Mouse (Mus musculus): ENCODE data around the gene Fam168a. TPM values are rescaled to one million over a fixed set of nuclear protein-coding genes. Genes with fewer than 3 reads are reported as not detected.

The Fam168a gene
- polyA plus RNA-seq, 2 experiments from 2014 or later: 17.3 to 18.0 TPM

DNA sequence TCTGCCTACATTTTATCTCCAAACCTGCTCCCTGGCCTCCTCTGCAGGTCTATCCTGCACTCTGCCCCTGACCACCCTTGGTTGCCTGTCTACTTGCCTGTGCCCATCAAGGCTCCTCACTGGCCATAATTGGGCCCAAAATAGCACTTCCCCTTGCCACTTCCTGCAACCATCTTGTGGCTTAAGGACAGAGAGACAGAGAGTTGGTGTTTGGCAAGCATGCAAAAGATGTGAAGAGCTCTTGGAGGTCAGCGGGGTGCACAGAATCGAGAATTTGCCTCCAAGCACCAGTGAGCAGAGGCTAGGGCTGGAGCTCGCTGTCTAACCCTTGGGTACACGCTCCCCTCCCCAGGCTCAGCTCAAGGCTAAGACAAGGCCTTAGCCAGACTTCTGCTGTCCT, 162.1 kb downstream of the Fam168a start:
- ATAC-seq: no peak

DNA sequence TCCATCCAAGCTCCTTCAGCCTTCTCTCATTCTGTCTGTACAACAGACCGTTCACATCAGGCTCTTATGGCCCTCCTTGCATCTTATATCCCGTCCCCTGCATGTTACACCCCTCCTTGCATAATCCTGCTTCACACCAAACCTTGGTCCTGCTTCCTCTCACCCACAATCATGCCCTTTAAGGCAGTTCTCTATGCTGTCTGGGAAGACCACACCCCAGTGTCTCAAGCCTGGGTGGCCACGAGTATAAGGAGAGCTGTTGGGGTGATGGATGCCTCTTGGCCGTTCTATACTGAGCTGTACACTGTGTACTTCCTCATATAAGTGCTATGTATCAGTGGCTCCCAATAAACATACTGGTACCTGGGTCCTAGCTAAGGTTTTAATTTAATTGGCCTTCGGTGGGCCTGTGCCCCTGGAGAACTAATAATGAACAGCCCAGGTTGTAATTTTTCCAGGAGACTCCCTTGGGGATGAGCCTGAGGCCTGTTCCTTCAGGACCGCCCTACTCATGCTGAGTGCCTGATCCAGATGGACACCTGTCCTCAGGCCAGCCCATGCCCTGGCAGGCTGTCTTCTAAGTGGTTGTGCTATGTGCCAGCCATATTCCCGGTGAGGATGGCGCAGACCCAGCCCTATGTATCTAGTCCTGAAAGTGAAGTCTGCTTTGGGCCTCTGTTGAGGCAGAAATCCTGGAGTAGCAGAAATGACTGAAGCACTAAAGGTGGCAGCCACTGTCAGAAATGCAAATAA, 163.6 kb downstream of the Fam168a start:
- ATAC-seq: no peak

DNA sequence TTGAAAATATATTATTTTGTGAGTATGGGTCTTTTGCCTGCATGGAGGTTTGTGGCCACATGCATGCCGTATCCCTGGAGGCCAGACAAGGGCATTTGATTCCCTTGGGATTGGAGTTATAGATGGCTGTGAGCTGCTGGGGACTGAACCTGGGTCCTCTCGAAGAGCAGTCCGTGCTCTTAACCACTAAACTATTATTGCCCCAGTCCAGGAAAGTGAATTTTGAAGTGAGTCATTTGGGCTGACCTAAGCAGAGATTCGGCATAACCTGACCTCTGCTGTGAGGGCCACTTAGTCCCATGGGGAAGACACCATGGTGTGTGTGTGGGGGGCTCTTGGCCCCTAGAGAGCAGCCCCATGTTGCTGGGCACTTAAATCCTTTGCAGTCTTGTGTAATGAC, 164.9 kb downstream of the Fam168a start:
- no peak for ATAC-seq

DNA sequence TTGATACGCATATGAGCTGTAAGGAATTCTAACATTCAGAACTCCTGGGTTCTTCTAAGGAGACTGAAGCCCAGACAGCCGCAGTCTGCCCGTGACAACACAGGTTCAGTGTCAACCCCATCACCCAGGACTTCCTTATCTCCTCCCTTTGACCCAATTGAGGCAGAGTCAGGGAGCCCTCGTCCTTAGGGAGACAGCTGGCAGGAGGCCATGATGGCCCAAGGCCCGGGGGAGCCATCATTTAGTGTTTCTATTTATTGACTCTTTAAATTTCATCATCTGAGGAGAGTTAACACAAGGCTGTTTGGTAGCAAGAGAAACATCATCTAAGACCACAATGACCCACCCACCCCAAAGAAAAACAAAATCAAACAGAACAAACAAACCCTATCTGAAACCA, 165.5 kb downstream of the Fam168a start:
- no peak for ATAC-seq

DNA sequence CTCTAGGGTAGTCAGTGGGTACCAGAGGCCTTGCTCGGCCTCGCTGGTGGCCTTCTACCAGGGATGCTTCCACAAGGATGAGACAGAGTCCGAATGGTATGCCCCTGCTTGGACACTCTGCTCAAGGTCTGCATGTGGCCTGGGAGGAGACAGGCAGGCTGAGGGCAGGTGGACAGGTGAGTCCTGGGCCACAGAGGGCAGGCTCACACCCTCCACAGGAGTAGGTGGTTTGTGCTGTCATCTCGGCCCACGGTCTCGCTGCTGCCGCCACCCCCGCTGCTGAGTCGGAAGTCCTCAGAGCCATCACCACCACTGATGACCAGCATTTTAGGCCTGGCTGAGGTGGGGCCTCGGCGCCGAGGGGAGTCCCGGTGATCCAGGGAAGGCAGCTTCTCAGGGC, 166.8 kb downstream of the Fam168a start:
- ATAC-seq: no peak

DNA sequence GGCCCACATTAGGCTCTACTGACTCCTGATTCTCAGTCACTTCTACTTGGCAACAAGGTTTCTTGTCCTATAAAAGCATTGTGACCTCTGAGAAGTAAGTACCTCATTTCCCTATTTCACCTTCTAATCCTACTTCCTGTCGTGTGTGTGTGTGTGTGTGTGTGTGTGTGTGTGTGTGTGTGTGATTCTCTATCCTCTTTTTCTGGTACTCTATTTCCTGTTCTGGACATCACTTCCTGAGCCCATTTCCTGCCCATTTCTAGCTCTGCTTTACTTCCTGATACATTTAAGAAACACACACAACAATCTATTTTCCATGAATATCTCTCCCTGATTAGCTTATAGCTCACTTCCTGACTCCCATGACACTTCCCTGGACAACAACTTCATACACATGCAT, 169.4 kb downstream of the Fam168a start:
- ATAC-seq: no peak

DNA sequence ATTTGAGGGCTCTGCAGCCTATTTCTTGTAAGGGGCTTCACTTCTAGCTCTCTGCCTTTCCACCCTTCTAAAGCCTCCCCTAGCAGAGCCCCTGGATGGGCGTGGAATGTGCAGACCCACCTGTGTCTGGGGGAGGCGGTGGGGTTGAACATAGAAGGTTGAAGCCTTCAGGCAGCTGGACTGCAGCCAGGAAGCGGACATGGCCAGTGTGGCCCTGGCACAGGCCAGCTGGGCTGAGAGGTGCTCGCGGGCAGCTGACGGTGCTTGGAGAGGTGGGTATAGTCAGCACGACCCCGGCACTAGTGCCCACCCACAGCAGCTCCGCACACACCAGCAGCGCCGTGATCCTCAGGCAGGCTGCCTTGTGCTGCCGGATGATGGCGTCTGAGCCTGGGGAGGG, 169.9 kb downstream of the Fam168a start:
- no peak for ATAC-seq

DNA sequence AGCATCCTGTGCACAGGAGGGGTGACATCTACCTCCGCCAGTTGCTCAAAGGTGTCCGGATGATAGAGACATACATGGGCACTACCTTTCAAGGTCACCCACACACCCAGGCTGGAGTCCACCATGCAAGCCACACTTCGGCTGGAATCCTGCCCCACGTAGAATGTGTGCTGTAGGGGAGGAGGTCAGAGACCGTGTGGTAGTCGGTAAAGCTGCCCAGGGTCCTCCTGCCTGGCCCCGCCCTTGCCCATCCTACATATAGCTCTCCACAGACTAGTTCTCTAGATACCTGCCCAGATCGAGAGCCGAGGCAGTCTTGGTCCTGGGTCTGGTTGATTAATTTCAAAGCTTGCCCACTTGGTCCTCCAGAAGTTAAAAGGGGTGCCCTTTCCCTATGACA, 170.3 kb downstream of the Fam168a start:
- no peak for ATAC-seq

DNA sequence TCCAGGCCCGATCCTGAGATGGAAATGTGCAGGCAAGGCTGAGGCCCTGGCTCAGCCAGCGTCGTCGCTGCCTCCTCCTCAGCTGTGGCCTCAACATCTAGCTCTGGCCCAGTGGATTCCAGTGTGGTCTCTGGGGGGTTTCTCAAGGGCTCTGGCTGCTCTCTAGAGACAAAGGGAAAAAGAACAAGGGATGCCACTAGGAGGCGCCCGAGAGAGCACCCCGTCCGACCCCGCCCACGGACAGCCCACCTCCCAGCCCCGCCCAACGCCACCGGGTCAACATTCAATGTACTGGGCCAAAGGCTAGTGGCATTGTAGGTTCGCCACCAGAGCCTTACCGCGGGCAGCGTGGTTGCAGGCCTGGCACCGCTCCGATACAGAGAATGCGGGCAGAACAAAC, 173.2 kb downstream of the Fam168a start:
- ATAC-seq: no peak

DNA sequence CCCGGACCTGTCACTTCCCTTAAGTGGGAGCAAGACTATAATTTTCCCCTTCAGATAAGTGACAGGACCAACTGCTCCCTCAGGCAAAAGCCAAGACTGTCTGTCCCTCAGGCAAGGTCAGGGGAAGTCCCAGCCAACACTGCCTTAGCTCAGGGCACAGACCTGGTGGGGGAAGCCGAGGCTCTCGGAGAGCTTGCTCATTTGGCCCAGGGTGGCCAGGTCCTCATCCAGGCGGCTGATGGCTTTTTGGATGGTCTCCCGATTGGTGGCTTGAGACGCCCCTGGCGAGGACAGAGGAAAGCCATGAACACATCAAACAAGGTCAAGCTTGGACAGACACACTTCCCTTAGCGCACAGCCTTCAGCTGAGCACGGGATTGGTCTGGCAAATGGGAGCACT, 175.1 kb downstream of the Fam168a start:
- no peak for ATAC-seq

DNA sequence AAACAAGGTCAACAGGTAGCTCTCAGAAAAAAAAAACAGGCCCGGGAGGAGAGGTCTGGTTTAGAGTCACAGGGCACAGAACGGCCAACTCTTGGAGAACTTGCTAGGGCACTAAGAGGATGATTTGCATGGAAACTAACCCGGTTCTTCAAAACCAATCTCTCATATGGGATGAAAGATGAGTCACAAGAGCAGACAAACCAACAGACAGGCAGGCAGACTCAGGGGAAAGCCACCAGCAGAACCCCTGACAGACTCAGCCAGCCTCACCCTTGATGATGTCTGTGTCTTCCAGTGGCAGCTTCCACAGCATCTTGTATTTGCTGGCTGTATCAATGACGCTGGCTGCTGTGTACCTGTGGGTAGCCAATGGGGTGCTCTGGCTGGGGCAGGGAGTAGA, 175.5 kb downstream of the Fam168a start:
- no peak for ATAC-seq

DNA sequence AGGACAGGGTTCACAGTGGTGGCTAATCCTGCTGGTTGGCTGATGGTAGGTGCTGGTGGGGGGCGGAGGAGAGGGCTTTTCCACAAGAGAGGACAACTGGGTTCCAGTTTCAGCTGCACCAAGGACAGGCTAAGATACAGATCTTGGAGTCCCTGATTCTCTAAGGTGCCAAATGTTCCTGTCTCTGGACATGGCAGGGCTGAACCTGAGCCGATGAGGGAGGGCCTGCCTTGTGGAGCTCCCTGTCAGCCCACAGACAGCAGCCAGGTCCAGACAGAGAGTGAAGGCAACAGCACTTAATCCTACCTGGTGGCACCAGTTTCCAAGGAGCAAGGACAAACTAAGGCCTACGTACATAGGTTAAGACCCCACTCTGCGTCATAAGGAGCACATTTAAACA, 178.0 kb downstream of the Fam168a start:
- ATAC-seq: no peak

DNA sequence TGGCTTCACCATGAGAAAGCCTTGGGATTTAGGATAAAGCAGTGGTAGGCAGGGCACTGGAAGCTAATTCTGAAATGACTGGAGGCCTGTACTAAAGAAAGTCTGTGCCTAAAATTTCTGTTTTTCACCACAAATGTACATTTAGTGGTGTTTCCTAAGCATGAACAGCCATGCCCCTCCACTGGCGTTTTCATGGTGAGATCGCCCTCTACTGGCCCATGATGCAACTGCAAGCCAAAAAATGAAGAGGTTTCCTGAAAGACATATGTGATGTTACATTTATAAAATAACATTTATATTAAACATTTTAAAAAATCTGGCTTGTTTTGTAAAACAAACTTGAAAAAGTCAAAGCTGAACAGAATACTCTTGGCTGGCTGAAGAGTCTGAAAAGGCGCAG, 180.1 kb downstream of the Fam168a start:
- no peak for ATAC-seq

Other genes starting within 250 kb of the Fam168a start
- not detected for gene Ucp3, start 233.6 kb upstream of the Fam168a start, polyA plus RNA-seq (2017; shearing (Covaris generic))
- gene Ucp2, start 213.3 kb upstream of the Fam168a start, polyA plus RNA-seq (2017; shearing (Covaris generic)): 1,000 to 10,000 TPM; 1,097 to 1,340 TPM
- gene Dnajb13, start 191.7 kb upstream of the Fam168a start, polyA plus RNA-seq (2017; shearing (Covaris generic)): 10 to 100 TPM; 10.4 to 17.4 TPM
- 10 to 100 TPM; 21.2 to 22.6 TPM for gene Coa4, start 169.6 kb upstream of the Fam168a start, polyA plus RNA-seq (2017; shearing (Covaris generic))
- gene Rab6a, start 99.2 kb upstream of the Fam168a start, polyA plus RNA-seq (2017; shearing (Covaris generic)): 10 to 100 TPM in 1 of 2 experiments, 1 to 10 TPM in 1; 8.7 to 12.6 TPM
- 10 to 100 TPM; 60.1 to 76.0 TPM for gene Mrpl48, start 98.3 kb upstream of the Fam168a start, polyA plus RNA-seq (2017; shearing (Covaris generic))
- under 1 TPM in 1 of 2 experiments, not detected in 1; 0.34 TPM for gene Plekhb1, start 44.2 kb upstream of the Fam168a start, polyA plus RNA-seq (2017; shearing (Covaris generic))
- 10 to 100 TPM; 14.5 to 16.3 TPM for gene Relt, start 156.8 kb downstream of the Fam168a start, polyA plus RNA-seq (2017; shearing (Covaris generic))
- gene Arhgef17, start 225.5 kb downstream of the Fam168a start, polyA plus RNA-seq (2017; shearing (Covaris generic)): under 1 TPM in 1 of 2 experiments, not detected in 1; 0.42 TPM

Data from activated CD4-positive, CD25-positive, alpha-beta regulatory T cell, adult 4 months (primary cell).